Mouse (Mus musculus): ENCODE measurements around the gene Uggt1. TPM values are rescaled to one million over a fixed set of nuclear protein-coding genes. Genes with fewer than 3 reads are reported as not detected.
A peak's percentile ranks its signal among the peaks of the same experiment; 100 is the strongest.

Gene Uggt1
- polyA plus RNA-seq, 1 experiment = 15.9 TPM

- WGBS = 57% methylated on average over 13 of the region's 13 CpGs
- Histone ChIP-seq H3K4me1 (ENCODE audit: control insufficient read depth, insufficient read depth, insufficient read length) (peaks cover 28% of the 10 kb centered on the region), H3K36me3 (ENCODE audit: control insufficient read depth, insufficient read depth, low read length) (no peaks in the 10 kb centered on the region), H3K4me3 (ENCODE audit: extremely low read depth, insufficient read depth, insufficient read length) (no peak overlapping the region), H3K27me3 (ENCODE audit: control insufficient read depth, insufficient read depth, low read length) (no peaks in the 10 kb centered on the region), H3K27ac (ENCODE audit: insufficient read depth, low read length) (no peak overlapping the region)
- no peak for DNase-seq (ENCODE audit: low read depth in 1 of 2, low spot score in 2 of 2)
- TF ChIP-seq POLR2A (IDR thresholded peaks at IDR 0.05; ENCODE audit: low read depth, low read length) = no peak
- TF ChIP-seq CTCF (IDR thresholded peaks at IDR 0.05; ENCODE audit: extremely low read depth, insufficient read depth, insufficient read length, insufficient replicate concordance) = no peak
Measured at GRCm38 (mm10) chr1:36275635-36276389, 31.3 kb upstream of the Uggt1 start.

GRCm38 (mm10) chr1:36274455-36274854, 29.9 kb upstream of the Uggt1 start, which contains the start of gene Neurl3:
TSS of gene Neurl3 (minus strand) at chr1:36274679.
- 46% methylated on average over 5 of the region's 5 CpGs for whole genome bisulfite sequencing
- peaks cover 33% of the 10 kb centered on the region for H3K4me1 ChIP-seq (ENCODE audit: control insufficient read depth, insufficient read depth, insufficient read length)
- peak within 1 kb of the TSS; percentile 65 for H3K4me3 ChIP-seq (ENCODE audit: extremely low read depth, insufficient read depth, insufficient read length)
- no peaks in the 10 kb centered on the region for H3K27me3 ChIP-seq (ENCODE audit: control insufficient read depth, insufficient read depth, low read length)
- peaks cover 5% of the 10 kb centered on the region for H3K36me3 ChIP-seq (ENCODE audit: control insufficient read depth, insufficient read depth, low read length)
- TF ChIP-seq CTCF (IDR thresholded peaks at IDR 0.05; ENCODE audit: extremely low read depth, insufficient read depth, insufficient read length, insufficient replicate concordance) (no peak), POLR2A (IDR thresholded peaks at IDR 0.05; ENCODE audit: low read depth, low read length) (no peak)
- H3K27ac ChIP-seq (ENCODE audit: insufficient read depth, low read length) = peak within 1 kb of the TSS; percentile 98
- no peak for DNase-seq (ENCODE audit: low read depth in 1 of 2, low spot score in 2 of 2)

- 3% methylated on average over 9 of the region's 9 CpGs for WGBS
- TF ChIP-seq CTCF (IDR thresholded peaks at IDR 0.05; ENCODE audit: extremely low read depth, insufficient read depth, insufficient read length, insufficient replicate concordance) = no peak
- peak; percentile 7 for TF ChIP-seq POLR2A (IDR thresholded peaks at IDR 0.05; ENCODE audit: low read depth, low read length)
- DNase-seq (ENCODE audit: low read depth in 1 of 2, low spot score in 2 of 2) = peak; percentile 70 to 84
Measured at GRCm38 (mm10) chr1:36273288-36273687, 28.8 kb upstream of the Uggt1 start.

DNA sequence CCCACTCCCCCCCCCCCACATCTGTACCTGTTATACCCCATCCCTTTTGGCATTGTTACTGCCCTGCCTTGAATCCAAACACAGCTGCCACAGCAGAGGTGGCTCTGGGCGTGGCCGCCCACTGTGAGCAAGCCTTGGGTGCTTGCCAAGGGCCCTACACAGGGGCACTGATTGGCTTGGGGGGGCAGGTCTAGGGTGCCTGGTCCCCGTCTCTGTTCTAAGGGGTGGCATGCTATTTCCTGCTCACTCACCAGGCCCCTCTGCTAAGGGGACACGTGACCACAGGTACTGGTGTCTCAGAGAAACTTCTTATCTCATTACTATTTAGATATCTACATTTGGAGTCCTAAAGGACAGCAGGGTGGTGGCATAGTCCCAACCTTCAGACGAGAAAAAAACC, 28.0 kb upstream of the Uggt1 start:
- Histone ChIP-seq H3K4me1 (ENCODE audit: control insufficient read depth, insufficient read depth, insufficient read length) (peaks cover 37% of the 10 kb centered on the region), H3K4me3 (ENCODE audit: extremely low read depth, insufficient read depth, insufficient read length) (peak overlapping the region; percentile 65), H3K27ac (ENCODE audit: insufficient read depth, low read length) (peak overlapping the region; percentile 98), H3K27me3 (ENCODE audit: control insufficient read depth, insufficient read depth, low read length) (no peaks in the 10 kb centered on the region), H3K36me3 (ENCODE audit: control insufficient read depth, insufficient read depth, low read length) (peaks cover 17% of the 10 kb centered on the region)
- TF ChIP-seq CTCF (IDR thresholded peaks at IDR 0.05; ENCODE audit: extremely low read depth, insufficient read depth, insufficient read length, insufficient replicate concordance) (no peak), POLR2A (IDR thresholded peaks at IDR 0.05; ENCODE audit: low read depth, low read length) (peak; percentile 11; the same call in 1 of the 2 replicates)
- DNase-seq (ENCODE audit: low read depth in 1 of 2, low spot score in 2 of 2) = peak in 1 of 2 experiments; percentile 82
- 17% methylated on average over 5 of the region's 5 CpGs for WGBS

More at GRCm38 (mm10) chr1:36273288-36273687, 28.8 kb upstream of the Uggt1 start:
- no peaks in the 10 kb centered on the region for H3K27me3 ChIP-seq (ENCODE audit: control insufficient read depth, insufficient read depth, low read length)
- H3K4me1 ChIP-seq (ENCODE audit: control insufficient read depth, insufficient read depth, insufficient read length) = peaks cover 36% of the 10 kb centered on the region
- peak overlapping the region; percentile 65 for H3K4me3 ChIP-seq (ENCODE audit: extremely low read depth, insufficient read depth, insufficient read length)
- peak overlapping the region; percentile 98 for H3K27ac ChIP-seq (ENCODE audit: insufficient read depth, low read length)
- H3K36me3 ChIP-seq (ENCODE audit: control insufficient read depth, insufficient read depth, low read length) = peaks cover 14% of the 10 kb centered on the region

DNA sequence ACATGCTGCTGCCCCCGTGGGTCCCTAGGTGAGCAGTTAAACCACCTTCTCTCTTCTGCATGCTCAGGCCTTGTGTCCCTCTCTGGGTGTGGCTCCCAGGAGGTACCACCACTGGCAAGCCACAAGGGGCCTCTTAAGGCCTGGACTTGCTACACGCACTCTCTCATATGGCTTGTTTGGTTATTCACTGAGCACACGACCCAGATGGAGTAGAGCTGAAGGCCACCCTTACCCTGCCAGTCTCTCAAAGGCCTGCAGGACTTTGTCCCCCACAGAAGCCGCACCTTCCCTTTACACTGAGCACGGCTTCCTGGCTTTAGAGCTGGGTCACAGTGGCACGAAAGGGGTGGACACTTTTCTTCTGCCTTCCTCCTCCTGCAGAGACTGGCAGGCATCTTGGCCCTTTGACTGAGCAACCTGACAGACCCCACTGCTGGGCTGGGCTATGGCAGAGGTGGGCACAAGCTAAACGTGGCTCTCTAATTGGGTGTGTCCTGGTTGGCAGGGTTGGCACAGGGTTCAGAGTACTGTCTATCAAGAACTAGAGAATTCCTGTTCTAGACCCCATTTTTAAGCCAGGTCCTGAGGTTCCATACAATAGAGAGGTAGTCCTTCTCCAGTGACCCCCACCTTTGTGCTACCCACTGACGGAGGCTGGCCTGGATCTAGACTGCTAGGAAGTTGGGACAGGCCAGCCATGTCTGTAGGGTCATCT, 27.2 kb upstream of the Uggt1 start:
- peaks cover 39% of the 10 kb centered on the region for H3K4me1 ChIP-seq (ENCODE audit: control insufficient read depth, insufficient read depth, insufficient read length)
- TF ChIP-seq POLR2A (IDR thresholded peaks at IDR 0.05; ENCODE audit: low read depth, low read length) (no peak), CTCF (IDR thresholded peaks at IDR 0.05; ENCODE audit: extremely low read depth, insufficient read depth, insufficient read length, insufficient replicate concordance) (no peak)
- peak overlapping the region; percentile 65 for H3K4me3 ChIP-seq (ENCODE audit: extremely low read depth, insufficient read depth, insufficient read length)
- DNase-seq (ENCODE audit: low read depth in 1 of 2, low spot score in 2 of 2) = peak in 1 of 2 experiments; percentile 24
- H3K27me3 ChIP-seq (ENCODE audit: control insufficient read depth, insufficient read depth, low read length) = no peaks in the 10 kb centered on the region
- H3K36me3 ChIP-seq (ENCODE audit: control insufficient read depth, insufficient read depth, low read length) = peaks cover 17% of the 10 kb centered on the region
- WGBS = 27% methylated on average over 8 of the region's 8 CpGs
- peak overlapping the region; percentile 98 for H3K27ac ChIP-seq (ENCODE audit: insufficient read depth, low read length)

DNA sequence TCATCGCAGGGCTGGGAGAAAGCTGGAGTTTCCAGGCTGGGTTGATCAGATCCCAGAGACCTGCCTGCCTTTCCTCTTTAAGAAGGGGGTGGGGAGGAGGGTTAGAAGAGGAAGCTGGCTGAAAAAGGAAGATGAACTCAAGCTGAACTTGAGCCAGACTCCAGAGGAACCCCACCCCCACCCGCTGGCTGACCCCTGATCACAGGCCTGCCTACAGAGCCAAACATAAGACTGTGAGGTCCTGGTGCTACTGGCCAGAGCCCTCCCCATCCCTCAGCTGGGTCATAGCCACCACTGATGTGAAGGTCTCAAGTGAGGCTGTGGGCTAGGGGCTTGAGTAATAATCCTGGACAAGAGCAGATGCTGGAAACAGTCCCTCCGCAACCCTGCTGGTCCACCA, 26.1 kb upstream of the Uggt1 start:
- peaks cover 20% of the 10 kb centered on the region for H3K36me3 ChIP-seq (ENCODE audit: control insufficient read depth, insufficient read depth, low read length)
- H3K27me3 ChIP-seq (ENCODE audit: control insufficient read depth, insufficient read depth, low read length) = no peaks in the 10 kb centered on the region
- peaks cover 44% of the 10 kb centered on the region for H3K4me1 ChIP-seq (ENCODE audit: control insufficient read depth, insufficient read depth, insufficient read length)
- TF ChIP-seq CTCF (IDR thresholded peaks at IDR 0.05; ENCODE audit: extremely low read depth, insufficient read depth, insufficient read length, insufficient replicate concordance) (no peak), POLR2A (IDR thresholded peaks at IDR 0.05; ENCODE audit: low read depth, low read length) (no peak)
- 45% methylated on average over 3 of the region's 3 CpGs for WGBS
- no peak for DNase-seq (ENCODE audit: low read depth in 1 of 2, low spot score in 2 of 2)
- peak overlapping the region; percentile 17; the same call in 1 of the 2 replicates for H3K4me3 ChIP-seq (ENCODE audit: extremely low read depth, insufficient read depth, insufficient read length)
- H3K27ac ChIP-seq (ENCODE audit: insufficient read depth, low read length) = peak overlapping the region; percentile 98
